Mouse (Mus musculus) heart, embryonic 10.5 days (tissue): Measurements from ENCODE around the gene Map10. TPM values are rescaled to one million over a fixed set of nuclear protein-coding genes. Genes with fewer than 3 reads are reported as not detected.

Experiments used
- DNase-seq: peaks from one replicate; pipeline ENCODE4 v3.0.0-alpha.2; 2017; ENCODE audit warnings: low spot score
- H3K27ac ChIP-seq: fragments of 300-500 bp; sonication (generic); 2 replicates; pipeline ENCODE4 v1.5.1; 2016; ENCODE audit warnings: mild to moderate bottlenecking
- H3K27me3 ChIP-seq: fragments of 300-500 bp; sonication (generic); 2 replicates; pipeline ENCODE4 v1.6.1; 2016; ENCODE audit warnings: mild to moderate bottlenecking; ENCODE audit not compliant: poor library complexity, insufficient read depth, severe bottlenecking
- H3K36me3 ChIP-seq: fragments of 300-500 bp; sonication (generic); 2 replicates; pipeline ENCODE4 v1.6.1; 2016; ENCODE audit warnings: mild to moderate bottlenecking, moderate library complexity
- H3K4me1 ChIP-seq: fragments of 300-500 bp; sonication (generic); 2 replicates; pipeline ENCODE4 v1.6.1; 2016; ENCODE audit warnings: mild to moderate bottlenecking
- H3K4me3 ChIP-seq: fragments of 300-500 bp; sonication (generic); 2 replicates; pipeline ENCODE4 v1.5.1; 2016; ENCODE audit warnings: mild to moderate bottlenecking, moderate library complexity
- H3K9me3 ChIP-seq: fragments of 300-500 bp; sonication (generic); 2 replicates; pipeline ENCODE4 v1.6.1; 2016; ENCODE audit warnings: mild to moderate bottlenecking, moderate library complexity
- WGBS: fragments of 180-500 bp; shearing (Covaris S2); methylation state at CpG from one replicate; pipeline ENCODE4 v1.1.7; 2016; 5-methylcytosine and 5-hydroxymethylcytosine counted together
- polyA plus RNA-seq: library from polyadenylated mRNA; unstranded; fragments of >200 nt; fragmentation: Nextera tagmentation; extraction: Ambion mirVana; gene quantifications from 2 replicates; pipeline ENCODE4 v1.2.1, GENCODE M21; 2016

Gene Map10
- polyA plus RNA-seq: 6.3 and 7.5 TPM in 2 replicates

DNA sequence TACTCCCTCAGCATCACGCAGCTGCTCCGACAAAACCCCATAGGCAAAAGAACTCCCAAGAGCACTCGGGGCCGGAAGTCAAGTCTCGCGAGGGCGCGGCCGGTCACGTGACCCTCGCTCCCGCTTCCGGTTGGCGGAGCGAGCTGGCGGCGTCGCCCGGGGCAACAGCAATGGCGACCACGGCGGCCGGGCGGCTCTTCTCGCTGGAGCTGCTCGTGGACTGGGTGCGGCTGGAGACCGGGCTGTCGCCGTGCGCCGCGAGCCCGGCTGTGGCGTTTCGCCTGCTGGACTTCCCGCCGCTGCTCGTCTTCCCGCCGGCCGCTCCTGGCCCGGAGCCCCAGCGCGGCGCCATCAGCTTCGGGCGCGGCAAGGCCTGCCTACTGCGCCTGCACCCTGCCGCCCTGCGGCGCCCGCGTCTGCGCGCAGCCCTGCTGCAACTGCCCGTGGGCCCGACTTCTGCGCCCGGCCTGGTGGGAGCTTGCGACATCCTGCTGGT, at the start of gene Map10:
Gene Map10 (plus strand): TSS at position 119 of the 496 bp plus-strand sequence.
- Histone ChIP-seq H3K27me3 (no peaks in the 10 kb centered on the region), H3K36me3 (peaks cover 18% of the 10 kb centered on the region), H3K27ac (peak within 1 kb of the TSS; percentile 95), H3K9me3 (peaks cover 14% of the 10 kb centered on the region), H3K4me1 (peaks cover 41% of the 10 kb centered on the region), H3K4me3 (peak within 1 kb of the TSS; percentile 75)
- WGBS: 4% methylated on average over 62 of the region's 62 CpGs
- peak; percentile 86 for DNase-seq

DNA sequence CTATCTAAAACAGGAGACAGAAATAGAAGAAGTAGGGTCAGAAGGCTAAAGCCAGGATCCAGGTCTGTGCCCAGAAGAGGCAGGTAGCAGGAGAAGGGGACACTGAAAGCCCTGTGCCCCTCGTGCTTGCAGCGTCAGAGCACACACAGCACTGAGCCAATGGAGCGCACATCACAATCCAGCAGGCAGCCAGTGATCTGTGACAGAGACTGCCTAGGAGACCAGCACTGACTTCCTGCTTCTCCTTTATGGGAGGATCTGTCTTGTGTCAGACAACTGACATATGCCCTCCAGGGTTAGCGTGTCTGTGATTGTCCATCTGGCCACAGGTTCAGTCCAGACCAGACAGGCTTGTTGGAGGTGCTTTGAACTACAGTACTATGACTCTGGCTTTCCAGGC, 49.3 kb upstream of the Map10 start:
- 21% methylated on average over 4 of the region's 4 CpGs for WGBS
- H3K9me3 ChIP-seq: 0 out of 2 replicates have a peak, but pooled peaks cover 2% of the 10 kb centered on the region

DNA sequence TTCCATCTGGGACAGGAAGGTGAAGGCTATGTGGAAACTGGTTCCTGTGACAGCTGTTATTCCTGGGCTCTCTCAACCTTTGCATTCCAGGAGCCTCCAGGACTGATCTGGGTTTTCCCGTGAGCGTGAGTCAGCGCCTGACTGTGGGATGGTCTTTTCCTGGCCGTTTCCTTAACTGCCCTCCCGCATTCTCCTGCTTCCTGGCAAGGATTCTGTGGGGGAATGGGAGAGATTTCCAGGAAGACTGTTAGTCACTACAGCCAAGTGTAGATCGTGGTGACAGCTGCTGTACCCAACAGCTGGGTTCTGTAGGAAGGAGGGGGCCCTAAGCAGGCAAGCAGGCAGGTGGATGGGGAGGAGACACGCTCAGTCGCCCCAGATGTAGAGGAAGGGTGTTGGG, 45.3 kb upstream of the Map10 start:
- peaks cover 9% of the 10 kb centered on the region for H3K9me3 ChIP-seq
- no peak overlapping the region for H3K4me3 ChIP-seq
- H3K36me3 ChIP-seq: no peaks in the 10 kb centered on the region
- peak overlapping the region; percentile 59 for H3K27ac ChIP-seq
- DNase-seq: no peak
- H3K4me1 ChIP-seq: peaks cover 49% of the 10 kb centered on the region
- WGBS: 39% methylated on average over 8 of the region's 8 CpGs
- H3K27me3 ChIP-seq: no peaks in the 10 kb centered on the region

More for the DNA sequence above, 49.3 kb upstream of the Map10 start:
- no peak for DNase-seq
- H3K4me1 ChIP-seq: peaks cover 86% of the 10 kb centered on the region
- no peak overlapping the region for H3K4me3 ChIP-seq
- no peaks in the 10 kb centered on the region for H3K27me3 ChIP-seq
- peak overlapping the region; percentile 74 for H3K27ac ChIP-seq
- H3K36me3 ChIP-seq: no peaks in the 10 kb centered on the region

DNA sequence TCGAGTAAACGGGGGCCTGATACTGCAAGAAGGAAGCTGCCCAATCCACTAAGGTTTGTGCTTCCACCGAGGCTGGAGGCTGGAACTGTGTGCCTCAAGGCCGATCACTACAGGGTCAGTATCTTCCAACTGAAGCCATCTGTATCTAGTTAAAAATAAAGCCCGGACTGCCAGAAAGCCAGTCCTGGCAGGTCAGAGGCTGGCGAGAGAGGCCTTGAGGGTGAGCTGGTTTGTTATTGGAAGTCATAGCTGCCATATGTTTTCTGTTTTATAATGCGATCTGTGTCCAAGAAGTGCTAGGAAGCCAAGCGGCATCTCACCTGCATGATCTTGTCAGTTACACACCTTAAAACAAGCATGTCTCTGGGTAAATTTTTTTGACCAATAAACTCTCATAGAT, 43.2 kb upstream of the Map10 start:
- peaks cover 9% of the 10 kb centered on the region for H3K9me3 ChIP-seq
- H3K4me1 ChIP-seq: peaks cover 32% of the 10 kb centered on the region
- WGBS: 85% methylated on average over 8 of the region's 8 CpGs
- no peak overlapping the region for H3K27ac ChIP-seq
- no peak overlapping the region for H3K4me3 ChIP-seq
- H3K36me3 ChIP-seq: no peaks in the 10 kb centered on the region
- DNase-seq: no peak
- H3K27me3 ChIP-seq: no peaks in the 10 kb centered on the region

DNA sequence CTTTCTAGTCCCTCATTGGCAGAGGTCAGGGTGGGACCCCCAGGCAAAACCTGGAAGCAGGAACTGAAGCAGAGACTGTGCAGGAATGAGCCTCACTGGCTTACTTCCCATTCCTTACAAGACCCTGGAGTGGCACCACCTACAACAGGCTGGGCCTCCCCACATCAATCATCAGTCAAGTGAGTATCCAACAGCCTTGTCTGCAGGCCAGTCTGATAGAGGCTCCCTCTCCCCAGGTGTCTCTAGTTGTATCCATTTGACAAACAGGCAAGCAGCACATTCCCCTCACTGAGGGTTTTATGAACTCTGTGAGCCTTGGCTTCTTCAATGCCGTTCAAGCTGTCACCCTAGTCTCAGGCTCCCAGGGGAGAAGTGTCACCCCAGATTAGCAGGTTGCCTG, 40.8 kb upstream of the Map10 start:
- no peaks in the 10 kb centered on the region for H3K27me3 ChIP-seq
- H3K9me3 ChIP-seq: peaks cover 9% of the 10 kb centered on the region
- H3K4me1 ChIP-seq: peaks cover 10% of the 10 kb centered on the region
- no peaks in the 10 kb centered on the region for H3K36me3 ChIP-seq
- no peak overlapping the region for H3K4me3 ChIP-seq
- DNase-seq: no peak
- no peak overlapping the region for H3K27ac ChIP-seq
- 84% methylated on average over 1 of the region's 1 CpGs for WGBS

DNA sequence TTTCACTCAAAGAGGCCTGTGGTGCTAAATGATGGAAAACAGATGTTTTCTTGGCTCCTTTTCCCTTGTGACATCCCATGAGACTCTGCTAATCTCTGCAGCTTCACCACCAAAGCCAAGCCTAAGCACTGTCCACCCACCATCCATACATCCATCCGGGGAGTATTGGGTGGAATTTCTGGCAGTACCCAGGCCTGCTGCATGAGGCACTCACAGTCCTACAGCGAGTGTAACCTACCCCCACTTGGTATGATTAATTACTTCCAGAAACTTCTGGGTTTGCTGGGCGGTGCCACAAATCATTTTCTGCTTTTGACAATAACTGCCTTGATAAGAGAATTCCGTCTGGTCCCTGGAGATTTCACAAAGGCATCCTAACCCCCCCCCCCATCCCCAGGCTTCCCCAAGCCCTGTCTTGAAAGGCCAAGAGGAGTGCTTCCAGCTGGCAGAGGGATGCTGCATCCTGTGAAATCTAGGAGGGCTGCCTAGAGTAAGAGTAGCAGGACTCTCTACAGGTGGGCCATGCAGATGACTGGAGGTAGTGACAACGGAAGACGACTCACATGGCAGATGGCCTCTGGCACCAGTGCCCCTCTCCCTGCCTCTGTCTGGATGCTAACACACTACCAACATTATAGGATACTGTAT, 31.1 kb upstream of the Map10 start:
- Histone ChIP-seq H3K4me3 (no peak overlapping the region), H3K36me3 (no peaks in the 10 kb centered on the region)
- DNase-seq: no peak

DNA sequence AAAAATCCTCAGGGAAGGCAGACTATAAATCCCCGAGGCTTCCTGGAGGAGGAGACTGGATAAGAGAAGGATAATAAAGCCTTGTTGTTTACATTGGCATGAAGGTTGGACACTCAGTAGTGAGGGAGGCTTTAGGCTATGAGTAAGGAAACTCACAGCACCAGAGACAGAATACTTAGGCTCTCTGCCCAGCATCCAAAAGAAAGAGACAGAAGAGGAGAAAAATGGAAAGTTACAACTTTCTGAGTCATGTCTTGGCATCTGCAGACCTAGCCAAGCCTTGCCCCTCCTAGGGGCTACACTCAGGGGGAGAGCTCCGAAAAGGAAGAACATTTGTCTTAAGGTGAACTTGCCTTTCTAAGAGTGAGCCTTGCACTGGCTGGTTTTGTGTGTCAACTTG, 30.0 kb upstream of the Map10 start:
- Histone ChIP-seq H3K36me3 (no peaks in the 10 kb centered on the region), H3K27ac (no peak overlapping the region), H3K9me3 (no peaks in the 10 kb centered on the region; the same call in 1 of the 2 replicates), H3K4me3 (no peak overlapping the region), H3K27me3 (no peaks in the 10 kb centered on the region), H3K4me1 (peaks cover 21% of the 10 kb centered on the region)
- DNase-seq: no peak
- 77% methylated on average over 2 of the region's 2 CpGs for WGBS

More for the DNA sequence above, 31.1 kb upstream of the Map10 start:
- 66% methylated on average over 6 of the region's 6 CpGs for WGBS
- Histone ChIP-seq H3K4me1 (peaks cover 20% of the 10 kb centered on the region), H3K27ac (no peak overlapping the region), H3K27me3 (no peaks in the 10 kb centered on the region), H3K9me3 (no peaks in the 10 kb centered on the region; the same call in 1 of the 2 replicates)

DNA sequence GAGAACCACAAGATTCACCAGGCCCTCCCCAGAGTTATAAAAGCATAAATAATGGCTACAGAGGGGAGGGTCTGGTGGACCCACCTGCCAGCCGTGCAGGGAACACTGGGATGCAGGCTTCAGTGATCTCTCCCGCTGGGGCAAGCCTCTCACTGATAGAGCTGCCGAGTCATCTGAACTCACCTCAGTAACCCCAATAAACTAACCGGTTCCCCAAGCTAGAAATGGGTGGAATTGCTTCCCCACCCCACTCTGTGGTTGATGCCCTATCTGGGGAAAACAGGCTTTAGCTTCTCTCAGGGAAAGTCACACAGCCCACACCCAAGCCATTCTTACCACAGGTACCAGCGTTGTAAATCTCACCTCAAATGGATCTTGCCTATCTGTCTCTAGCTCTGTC, 28.9 kb upstream of the Map10 start:
- peaks cover 21% of the 10 kb centered on the region for H3K4me1 ChIP-seq
- no peaks in the 10 kb centered on the region for H3K36me3 ChIP-seq
- H3K27me3 ChIP-seq: no peaks in the 10 kb centered on the region
- no peak overlapping the region for H3K4me3 ChIP-seq
- DNase-seq: no peak
- H3K9me3 ChIP-seq: no peaks in the 10 kb centered on the region; the same call in 1 of the 2 replicates
- 86% methylated on average over 5 of the region's 5 CpGs for WGBS
- no peak overlapping the region for H3K27ac ChIP-seq

DNA sequence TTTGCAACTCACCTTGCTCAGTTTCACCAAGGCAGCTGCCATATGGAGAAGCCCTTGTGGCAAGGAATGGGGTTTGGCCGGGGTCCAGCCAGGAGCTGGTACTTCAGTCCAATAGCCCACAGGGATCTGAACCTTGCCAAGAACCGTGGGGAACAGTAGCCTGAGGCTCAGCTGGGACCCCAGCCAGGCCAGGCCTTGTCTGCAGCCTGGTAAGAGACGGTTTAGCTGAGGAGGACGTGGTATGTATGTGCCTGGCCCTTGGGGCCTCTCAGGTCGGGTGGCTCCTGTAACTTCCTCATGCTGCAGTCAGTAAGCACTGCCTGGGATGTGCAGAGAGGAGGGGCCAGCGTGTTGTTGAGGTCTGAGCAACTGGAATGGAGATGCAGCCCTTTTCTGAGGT, 27.8 kb upstream of the Map10 start:
- no peaks in the 10 kb centered on the region; the same call in 1 of the 2 replicates for H3K9me3 ChIP-seq
- peaks cover 21% of the 10 kb centered on the region for H3K4me1 ChIP-seq
- DNase-seq: no peak
- no peaks in the 10 kb centered on the region for H3K27me3 ChIP-seq
- H3K4me3 ChIP-seq: no peak overlapping the region
- 70% methylated on average over 6 of the region's 6 CpGs for WGBS
- peak overlapping the region; percentile 56; the same call in 1 of the 2 replicates for H3K27ac ChIP-seq
- H3K36me3 ChIP-seq: no peaks in the 10 kb centered on the region

DNA sequence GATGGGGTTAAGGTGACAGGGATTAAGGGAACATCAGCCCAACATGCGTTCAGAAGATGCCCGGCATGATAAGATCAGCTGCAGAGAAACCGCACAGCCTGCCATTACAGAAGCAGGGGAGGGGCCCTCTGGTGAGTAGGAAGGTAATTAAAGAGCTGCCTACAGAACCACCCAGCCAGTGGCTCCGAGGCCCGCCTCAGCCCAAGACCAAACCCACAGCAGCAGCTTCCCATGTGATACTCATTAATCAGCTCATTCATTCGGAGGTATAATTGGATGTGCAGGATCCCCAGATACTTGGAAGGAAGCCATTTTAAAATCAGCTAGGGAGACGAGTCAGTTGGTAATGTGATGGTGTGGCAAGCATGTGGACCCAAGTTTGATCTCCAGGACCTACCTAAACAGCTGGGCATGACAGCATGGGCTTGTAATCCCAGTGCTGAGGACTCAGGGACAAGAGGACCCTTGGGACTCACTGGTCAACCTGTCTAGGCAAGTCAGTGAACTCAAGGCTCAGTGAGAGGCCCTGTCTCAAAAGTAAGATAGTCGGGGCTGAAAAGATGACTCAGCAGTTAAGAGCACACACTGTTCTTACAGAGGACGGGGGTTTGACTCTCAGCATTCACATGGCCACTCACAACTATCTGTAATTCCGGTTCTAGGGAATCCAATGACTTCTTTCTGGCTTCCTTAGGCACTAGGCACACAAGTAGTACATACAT, 23.7 kb upstream of the Map10 start:
- WGBS: 73% methylated on average over 10 of the region's 10 CpGs
- Histone ChIP-seq H3K27me3 (no peaks in the 10 kb centered on the region), H3K4me1 (peaks cover 15% of the 10 kb centered on the region), H3K27ac (no peak overlapping the region), H3K4me3 (no peak overlapping the region), H3K9me3 (no peaks in the 10 kb centered on the region), H3K36me3 (no peaks in the 10 kb centered on the region)
- DNase-seq: no peak

DNA sequence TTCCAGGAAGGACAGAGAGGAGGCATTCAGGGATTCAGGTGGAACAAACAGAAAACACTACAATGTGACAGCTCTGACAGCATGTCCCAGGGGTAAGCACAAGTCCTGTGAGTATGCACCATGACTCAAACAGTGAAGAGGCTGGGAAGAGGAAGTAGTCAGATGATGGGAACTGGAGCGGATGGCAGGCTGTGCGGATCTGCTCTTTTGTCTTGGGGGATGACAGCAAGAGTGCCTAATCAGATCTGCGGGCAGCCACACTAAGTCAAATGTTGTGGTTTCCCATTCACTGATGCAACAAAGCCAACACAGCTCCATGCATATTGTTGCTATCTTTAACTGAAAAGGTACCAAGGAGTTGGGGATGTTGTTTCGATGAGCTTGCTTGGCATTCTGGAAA, 20.2 kb upstream of the Map10 start:
- WGBS: 76% methylated on average over 4 of the region's 4 CpGs
- Histone ChIP-seq H3K36me3 (no peaks in the 10 kb centered on the region), H3K4me1 (peaks cover 8% of the 10 kb centered on the region; the same call in 1 of the 2 replicates), H3K27ac (no peak overlapping the region), H3K9me3 (no peaks in the 10 kb centered on the region), H3K4me3 (no peak overlapping the region), H3K27me3 (no peaks in the 10 kb centered on the region)
- DNase-seq: no peak

DNA sequence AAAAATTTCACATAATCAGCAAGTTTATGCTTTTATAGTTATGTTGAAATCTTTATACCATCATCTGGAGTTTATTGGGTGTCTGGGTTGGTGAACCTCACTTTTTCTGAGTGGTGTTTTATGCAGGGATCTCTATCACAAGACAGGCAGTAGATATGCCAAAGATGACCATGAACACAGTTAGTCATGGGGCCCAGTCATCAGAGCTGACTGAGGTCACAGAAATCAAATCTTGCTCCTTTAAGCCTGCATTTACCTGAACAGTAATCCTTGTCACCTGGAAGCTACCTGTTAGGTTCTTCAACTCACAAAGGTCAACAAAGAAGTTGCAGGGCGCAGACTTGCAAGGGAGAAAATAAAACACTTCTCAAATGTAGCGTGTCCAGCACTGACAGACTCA, 14.8 kb upstream of the Map10 start:
- no peak overlapping the region for H3K27ac ChIP-seq
- no peaks in the 10 kb centered on the region for H3K36me3 ChIP-seq
- H3K27me3 ChIP-seq: no peaks in the 10 kb centered on the region
- H3K9me3 ChIP-seq: no peaks in the 10 kb centered on the region
- H3K4me1 ChIP-seq: peaks cover 4% of the 10 kb centered on the region; the same call in 1 of the 2 replicates
- WGBS: 90% methylated on average over 2 of the region's 2 CpGs
- no peak for DNase-seq
- H3K4me3 ChIP-seq: no peak overlapping the region

DNA sequence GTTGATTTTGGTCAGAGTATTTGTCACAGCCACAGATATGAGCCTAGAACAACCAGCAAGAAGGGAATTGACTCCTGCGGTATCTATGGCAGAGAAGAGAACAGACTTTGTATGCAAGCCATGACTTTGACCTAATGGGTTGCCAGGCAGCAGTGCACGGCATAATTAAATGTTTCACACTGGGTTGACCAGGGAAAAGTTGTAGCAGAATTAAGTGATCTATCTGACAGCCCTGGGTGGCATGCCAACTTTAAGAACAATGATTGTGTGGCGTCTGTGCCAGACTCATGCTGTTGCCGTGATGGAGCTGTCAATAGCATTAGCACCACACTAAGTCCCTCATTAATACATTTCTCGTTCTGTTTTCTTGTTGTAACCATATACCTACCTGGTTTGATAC, 11.1 kb upstream of the Map10 start:
- Histone ChIP-seq H3K4me1 (peaks cover 9% of the 10 kb centered on the region; the same call in 1 of the 2 replicates), H3K27me3 (no peaks in the 10 kb centered on the region), H3K9me3 (no peaks in the 10 kb centered on the region), H3K4me3 (no peak overlapping the region), H3K27ac (no peak overlapping the region), H3K36me3 (no peaks in the 10 kb centered on the region)
- WGBS: 84% methylated on average over 5 of the region's 5 CpGs
- no peak for DNase-seq
